Mouse (Mus musculus) CD8-positive naive resting alpha-beta T cell, adult 2 months (primary cell): ENCODE data around the gene Polr3gl.

Experiments used
- DNase-seq, 2 experiments: peaks; one replicate each; pipeline ENCODE4 v3.0.0; 2022; ENCODE audit warnings: low read depth in 2 of 2, low spot score in 2 of 2

Polr3gl gene

DNA sequence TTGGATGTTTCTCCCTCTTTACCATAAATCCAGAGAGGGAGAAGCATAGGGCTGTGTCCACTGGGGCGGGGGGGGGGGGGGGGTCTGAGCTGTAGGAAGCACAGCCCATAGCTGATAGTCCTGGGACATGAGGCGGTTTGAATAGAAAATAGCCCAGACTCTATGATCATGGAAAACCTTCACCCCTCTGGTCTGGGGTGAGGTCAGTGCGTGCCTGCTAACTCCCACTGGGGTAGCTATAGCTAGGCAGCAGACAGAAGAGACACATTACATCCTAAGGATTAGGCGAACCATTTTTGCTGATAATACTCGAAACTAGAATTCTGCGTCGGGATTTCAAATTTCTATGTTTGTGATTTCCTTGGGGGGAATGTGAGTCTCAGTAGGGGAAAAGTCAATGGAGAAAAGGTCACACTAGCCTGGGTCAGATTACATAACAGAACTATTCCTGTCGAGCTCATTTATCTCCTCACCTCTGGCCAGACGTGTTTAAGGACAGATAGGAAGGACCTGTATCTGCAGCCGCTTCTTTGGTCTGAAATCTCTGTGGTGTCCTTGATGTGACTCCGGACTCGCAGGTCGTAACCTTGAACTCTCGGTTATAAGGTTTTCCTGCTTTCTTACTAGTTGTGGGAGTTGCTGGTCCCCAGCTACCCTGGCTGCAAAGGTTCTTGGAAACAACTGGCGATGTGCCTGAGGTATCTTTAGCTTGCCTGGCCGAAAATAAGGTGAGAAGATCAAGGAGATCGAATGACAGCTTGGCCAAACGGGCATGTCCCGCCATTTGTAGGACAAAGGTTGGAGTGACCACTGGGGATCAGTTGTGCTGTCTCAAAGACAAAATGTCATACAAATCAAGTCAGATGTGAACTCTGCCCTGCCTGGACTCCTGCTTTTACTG, 20.1 kb downstream of the Polr3gl start:
- DNase-seq, result no peak

DNA sequence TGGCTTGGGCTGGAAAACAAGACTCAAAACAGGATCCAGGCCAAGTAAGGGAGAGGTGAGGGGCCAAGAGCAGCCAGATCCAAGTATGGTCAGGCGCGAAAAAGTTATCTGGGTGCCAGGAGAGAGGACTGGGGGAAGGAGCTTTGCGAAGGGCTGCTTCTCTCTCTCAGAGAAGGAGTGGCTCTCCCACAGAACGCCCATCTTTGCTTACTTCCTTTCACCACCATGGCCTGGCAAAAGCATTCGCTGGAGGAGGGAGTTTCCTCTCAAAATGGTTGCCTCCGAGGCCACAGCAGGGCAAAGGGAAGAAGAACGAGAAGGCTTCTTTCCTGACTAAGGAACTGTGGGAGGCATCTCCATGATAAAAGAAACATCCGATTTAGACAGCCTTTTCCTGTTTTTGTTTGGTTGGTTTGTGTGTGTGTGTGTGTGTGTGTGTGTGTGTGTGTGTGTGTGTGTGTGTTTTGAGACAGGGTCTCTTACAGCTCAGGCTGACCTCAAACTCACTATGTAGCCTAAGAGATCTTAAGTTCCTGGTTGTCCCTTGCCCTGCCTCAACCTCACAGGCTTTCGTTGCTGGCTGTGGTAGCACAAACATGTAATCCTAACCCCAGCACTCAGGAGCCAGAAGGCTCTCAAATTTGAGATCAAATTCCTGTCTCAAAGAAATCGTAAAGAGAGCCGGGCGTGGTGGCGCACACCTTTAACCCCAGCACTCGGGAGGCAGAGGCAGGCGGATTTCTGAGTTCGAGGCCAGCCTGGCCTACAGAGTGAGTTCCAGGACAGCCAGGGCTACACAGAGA, 21.9 kb downstream of the Polr3gl start:
- DNase-seq, result no peak

DNA sequence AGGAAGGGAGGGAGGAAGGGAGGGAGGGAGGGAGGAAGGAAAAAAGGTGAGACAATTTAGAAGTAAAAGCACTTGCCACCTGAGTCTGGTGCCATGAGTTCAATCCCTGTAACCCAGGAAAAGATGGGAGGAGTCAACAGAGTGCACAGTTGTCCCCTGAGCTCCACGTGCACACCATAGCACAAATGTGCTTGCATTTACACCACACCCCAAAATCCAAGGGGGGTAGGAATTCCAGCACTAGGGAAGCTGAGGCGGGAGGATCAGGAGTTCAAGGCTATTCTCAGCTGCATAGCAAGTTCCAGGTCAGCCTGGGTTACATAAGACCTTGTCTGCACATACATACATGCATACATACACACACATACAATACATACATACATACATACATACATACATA, 22.6 kb downstream of the Polr3gl start:
- DNase-seq, result no peak

DNA sequence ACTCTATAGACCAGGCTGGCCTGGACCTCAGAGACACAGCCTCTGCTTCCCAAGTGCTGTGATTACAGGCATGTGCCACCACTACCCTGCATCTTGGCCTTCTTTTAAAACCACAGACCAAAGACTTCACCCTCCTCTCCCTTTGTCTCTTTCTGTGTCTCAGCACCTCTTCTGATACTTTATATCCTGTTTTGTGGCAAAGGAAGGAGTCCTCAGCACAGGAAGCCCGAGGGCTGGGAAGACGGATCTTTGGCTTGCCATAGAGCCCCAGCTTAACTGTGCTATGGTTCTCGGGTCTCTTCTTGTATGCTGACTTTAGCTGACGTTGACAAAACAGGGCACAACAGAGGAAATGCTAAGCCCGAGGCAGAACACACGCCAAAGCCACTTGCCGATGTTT, 23.3 kb downstream of the Polr3gl start:
- DNase-seq, result no peak

DNA sequence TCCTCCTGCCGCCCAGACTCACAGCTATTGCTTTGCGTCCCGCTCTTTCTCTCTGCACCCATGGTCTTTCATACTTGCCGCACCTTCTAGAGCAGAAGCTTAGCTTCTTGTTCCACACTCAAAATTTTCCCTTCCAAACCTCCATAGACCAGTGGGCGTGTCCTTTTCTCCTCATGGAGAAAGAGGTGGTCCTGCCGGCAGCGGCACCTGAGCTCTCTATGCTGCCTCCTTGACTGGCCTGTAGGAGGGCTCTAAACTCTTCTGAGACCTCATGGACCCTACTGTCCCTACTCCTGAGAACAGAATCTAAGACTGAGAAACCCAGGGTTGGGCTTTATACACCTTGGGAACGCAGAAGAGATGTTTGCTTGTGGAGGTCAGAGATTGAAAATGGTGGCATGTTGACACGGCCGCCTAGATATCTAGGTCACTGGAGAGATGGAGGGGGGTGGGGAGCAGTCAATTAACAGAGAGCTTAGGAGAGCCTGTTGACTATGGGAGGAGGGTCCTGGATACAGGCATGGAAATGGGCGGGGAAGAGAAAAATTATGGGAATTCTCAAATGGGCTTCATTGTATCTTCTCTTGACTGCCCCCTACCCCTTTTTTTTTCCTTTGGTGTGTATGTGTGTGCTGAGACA, 23.9 kb downstream of the Polr3gl start:
- no peak for DNase-seq

DNA sequence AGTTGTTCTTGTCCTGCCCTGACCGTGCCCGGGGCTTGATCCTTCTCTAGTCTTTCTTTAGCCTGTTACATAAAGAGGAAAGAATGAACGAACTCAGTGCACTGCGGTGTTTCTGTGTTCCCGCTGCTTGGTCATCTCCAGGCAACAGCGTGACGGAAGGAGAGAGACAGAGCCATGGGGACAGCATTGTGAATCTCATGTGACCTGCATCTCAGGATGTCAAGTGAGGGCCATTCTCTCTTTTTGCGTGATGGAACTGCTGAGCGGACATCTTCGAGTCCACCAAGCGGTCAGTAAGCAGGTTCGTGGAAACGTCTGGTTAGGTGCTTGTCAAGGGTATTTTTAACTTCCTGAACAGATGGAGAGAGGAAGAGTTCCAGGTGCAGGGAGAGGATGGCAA, 24.5 kb downstream of the Polr3gl start:
- DNase-seq, result no peak

DNA sequence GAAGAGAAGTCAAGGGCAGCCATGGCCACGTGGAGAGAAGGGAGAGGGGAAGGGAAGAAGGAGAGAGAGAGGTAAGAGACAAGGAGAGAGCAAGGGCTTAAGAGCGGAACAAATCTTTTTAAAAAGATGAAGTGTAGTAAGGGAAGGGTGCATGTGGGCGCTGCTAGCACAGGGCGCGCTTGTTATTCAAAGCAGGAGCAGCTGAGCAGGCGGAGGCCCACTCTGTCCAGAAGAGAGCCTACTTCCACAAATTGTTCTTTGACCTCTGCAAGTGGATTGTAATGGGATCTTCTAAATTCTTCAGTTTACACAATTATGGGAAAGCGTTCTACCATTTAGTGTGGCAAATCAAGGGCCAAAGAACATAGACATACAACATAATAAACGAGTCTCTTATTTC, 25.4 kb downstream of the Polr3gl start:
- no peak for DNase-seq

DNA sequence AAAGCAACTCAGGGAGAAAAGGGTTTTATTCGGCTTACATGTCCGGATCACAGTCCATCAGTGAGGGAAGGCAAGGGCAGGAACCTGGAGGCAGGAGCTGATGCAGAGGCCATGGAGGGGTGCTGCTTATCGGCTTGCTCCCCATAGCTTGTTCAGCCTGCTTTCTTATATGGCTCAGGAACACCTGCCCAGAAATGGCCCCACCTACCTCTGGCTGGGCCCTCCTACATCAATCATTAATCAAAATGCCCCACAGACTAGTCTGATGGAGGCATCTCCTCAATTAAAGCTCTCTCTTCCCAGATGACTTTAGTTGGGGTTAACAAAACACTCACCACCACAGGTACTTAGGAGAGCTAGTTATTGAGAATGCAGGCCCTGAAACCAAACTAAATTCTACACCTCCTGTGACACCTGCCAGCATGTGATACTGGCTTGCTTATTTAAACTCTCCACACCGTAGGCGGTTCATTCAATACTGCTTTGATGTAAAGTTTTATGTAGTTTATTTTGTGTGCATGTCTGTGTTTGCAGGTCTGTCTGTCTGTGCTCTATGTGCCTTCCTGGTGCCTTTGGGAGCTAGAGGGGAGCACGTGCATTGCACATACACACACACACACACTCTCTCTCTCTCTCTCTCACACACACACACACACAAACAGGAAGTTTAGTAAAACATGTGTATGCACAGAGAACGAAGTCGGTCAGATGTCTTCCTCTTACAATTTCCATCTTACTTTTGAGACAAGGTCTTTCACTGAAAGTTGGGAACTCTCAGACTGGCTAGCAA, 27.1 kb downstream of the Polr3gl start:
- no peak for DNase-seq

DNA sequence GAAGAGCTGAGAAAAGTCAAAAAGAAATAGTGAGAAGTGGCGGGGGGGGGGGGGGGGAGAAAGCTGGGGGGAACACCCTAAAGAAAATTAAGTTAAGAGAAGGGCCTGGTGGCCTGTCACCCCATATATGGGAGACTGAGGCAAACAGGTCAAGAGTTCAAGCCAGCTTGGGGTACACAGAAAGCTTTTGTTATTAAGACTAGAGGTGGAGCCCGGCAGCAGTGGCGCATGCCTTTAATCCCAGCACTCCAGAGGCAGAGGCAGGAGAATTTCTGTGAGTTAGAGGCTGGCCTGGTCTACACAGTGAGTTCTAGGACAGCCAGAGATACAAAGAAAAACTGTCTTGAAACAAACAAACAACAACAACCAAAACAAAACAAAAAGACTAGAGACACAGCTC, 28.9 kb downstream of the Polr3gl start:
- DNase-seq, result no peak

DNA sequence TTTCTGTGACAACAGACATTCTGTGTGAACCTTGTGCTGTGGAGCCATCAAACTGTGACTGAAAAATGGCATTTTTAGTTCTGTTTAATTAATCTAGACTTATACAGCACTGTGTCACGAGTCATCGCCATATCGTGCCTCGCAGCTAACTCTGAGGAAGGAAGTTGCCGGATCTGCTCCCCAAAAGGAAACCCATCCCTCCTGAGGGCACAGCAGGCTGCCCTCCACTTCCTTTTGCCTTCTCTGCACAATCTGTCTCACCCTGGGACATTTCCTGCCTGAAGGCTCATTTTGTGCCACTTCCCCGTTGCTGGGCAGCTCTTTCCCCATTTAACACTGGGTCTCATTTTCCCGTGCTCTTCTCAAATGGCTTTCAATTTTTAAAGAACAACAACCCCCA, 29.3 kb downstream of the Polr3gl start:
- peak; percentile 41 to 60 for DNase-seq

DNA sequence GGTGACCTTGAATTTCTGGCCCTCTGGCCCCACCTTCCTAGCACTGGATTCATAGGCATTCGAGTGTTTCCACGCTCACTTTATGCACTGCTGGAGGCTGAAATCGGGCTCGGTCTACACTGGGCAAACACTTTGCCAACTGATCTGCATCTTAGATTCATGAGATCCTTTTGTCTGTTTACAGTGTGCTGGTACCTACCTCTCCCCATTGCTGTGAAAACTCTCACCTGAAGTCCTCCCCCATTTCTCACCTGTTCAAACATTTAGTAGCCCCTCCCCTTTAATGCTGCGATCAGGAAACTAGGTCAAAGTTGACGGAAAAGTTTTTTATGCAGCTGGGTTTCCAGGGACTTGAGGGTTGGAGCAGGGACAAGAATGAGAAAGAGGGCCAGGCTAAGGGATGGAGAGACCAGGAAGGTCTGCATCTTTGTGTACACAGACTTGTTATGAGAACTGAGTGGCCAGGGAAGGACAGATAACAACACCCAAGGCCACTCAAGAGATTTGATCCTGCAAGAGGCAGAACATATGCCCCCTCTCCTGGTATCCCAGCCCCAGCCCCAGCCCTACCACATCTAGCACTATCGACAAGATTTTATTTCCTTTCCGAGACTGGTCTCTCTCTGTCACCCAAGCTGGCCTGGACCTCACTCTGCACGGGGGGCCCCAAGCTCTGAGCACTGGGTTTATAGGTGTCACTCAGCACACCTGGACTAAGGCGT, 29.9 kb downstream of the Polr3gl start:
- DNase-seq, result no peak

DNA sequence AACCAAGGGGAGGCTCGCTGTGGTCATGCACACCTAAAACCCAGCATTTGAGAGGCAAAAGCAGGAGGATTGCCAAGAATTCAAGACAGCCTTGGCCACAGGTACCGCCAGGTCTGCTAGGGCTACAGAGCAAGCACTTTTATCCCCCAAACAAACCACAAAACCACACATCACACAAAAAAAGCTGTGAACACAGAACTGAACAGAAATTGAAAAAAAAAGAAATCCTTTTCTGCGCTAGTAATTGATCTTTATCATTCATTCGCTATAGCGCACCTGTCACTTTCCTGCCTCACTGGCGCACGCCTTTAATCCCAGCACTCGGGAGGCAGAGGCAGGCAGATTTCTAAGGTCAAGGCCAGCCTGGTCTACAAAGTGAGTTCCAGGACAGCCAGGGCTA, 30.7 kb downstream of the Polr3gl start:
- peak; percentile 43 to 57 for DNase-seq

DNA sequence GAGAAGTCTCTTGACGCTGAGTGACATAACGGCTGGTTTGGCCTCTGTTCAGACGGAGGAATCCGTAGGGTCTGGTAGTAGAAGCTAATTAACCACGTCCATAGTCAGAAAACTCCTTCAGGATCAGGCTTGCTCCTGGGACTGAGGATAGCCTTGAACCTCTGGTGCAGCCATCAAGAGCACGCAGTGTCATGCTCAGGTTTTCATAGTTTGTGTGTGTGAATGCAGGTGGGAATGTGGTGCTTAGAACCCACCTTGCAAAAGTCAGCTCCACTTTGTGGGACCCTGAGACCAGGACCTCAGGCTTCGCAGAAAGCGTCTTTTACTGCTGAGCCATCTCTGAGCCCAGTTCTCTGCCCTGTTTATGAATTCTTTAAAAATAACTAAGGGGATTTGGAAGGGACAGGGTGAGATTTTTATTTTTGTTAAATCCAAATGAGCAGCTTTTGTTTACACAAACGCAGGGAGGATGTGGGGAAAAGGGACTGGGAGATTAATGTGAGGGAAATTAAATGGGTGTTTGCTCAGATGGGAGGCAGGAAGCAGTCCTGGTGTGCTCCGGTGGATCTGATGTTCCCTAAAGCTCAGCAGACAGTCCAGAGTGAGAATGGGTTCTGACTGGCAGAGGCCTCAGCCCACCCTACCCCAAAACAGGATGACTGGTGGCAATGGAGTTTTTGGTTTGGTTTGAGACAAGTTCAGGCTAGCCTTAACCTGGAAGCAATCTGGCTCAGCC, 31.9 kb downstream of the Polr3gl start:
- no peak for DNase-seq

DNA sequence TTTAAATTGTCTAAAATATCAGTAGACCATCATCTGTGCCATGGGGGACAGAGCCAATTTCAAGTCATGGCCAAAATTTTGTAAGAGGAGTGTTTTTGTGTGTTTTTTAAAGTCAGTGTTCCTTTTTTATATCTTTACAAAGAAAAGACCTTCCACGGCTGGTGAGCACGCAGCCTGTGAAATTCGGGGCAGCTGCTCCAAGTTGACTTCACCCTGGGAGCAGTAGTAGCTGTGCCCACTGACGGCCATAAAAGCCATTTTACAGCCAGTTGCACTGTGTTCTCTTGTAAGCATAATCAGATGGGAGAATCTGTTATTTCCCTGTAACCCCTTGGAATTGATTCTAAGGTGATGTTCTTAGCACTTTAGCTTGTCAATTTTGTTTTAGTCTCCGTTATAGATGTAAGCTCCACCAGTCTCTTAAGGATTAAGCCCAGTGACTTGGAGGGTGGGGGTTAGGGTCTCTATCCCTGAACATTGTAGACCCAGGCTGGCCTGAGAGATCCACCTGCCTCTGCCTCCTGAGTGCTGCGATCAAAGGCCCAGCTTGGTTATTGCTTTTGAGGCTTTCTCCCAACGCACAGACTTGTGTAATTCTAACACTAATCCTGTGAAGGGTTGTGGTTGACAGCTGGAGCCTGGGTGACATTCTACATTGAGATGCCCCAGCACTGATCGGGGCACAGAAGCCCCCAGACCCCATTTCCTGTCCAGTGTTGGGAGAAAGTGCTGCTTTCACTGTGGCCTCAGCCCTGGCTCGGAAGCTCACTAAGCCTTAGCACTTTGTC, 32.9 kb downstream of the Polr3gl start:
- no peak for DNase-seq

DNA sequence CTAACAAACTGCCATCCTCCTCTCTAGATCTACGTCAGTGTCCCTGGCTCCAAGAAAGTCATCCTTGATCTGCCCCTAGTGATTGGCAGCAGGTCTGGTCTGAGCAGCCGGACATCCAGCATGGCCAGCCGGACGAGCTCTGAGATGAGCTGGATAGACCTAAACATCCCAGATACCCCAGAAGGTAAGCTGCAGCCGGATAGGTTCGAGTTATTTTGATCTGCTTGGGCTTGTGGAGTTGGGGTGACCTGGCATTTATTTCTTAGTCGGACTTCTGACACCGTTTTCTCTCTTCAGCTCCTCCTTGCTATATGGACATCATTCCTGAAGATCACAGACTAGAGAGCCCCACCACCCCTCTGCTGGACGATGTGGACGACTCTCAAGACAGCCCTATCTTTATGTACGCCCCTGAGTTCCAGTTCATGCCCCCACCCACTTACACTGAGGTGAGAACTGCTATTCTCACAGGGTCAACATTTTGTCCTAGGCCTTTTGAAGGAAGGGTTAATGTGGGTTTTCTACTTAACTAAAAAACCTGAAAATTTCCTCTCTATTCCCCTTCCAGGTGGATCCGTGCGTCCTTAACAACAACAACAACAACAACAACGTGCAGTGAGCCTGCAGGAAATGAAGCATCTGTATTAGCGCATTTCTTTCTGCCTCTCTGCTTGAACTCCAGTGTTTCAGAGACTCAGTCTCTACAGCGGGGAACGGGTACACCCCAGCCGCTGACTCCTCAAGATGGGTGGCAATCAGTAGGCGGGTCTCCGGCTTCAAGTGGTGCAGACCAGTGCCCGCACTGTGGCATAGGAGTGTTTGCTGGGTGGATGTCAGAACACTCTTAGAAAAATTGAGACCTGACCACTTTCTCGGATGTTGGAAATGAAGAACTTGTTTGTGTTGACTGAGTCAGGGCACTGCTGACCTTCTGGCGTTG, 33.8 kb downstream of the Polr3gl start:
- no peak for DNase-seq

DNA sequence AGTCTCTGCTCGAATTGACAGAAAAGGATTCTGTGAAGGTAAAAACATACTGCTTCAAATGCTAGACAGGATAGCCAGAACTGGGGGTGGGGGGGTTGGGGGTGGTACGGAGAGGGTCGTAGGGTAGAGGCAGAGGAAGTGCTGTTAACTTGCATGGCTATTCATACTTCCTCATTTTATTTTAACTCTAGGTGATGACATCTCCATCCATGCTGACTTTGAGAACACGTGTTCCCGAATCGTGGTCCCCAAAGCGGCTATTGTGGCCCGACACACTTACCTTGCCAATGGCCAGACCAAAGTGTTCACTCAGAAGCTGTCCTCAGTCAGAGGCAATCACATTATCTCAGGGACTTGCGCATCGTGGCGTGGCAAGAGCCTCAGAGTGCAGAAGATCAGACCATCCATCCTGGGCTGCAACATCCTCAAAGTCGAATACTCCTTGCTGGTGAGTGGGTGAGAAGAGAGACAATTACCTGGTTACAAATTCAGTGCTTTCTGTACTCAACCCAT, 34.5 kb downstream of the Polr3gl start:
- DNase-seq, result no peak

DNA sequence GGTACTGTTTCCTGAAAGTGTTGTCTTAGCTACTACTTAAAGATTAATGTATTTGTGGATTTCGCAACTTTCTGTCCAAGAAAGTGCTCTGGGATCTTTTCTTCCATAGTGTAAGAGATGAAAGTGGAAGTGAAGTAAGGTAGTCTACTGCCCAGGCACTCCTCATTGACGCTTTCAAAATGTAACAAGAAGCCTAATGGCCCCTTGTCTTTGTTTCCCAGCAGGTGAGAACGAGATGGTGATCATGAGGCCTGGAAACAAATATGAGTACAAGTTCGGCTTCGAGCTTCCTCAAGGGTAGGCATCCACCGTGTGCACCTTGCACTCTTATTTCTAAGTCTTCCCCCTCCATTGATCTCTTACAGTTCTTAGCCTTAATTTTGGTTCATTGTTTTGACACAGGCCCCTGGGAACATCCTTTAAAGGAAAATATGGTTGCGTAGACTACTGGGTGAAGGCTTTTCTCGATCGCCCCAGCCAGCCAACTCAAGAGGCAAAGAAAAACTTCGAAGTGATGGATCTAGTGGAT, 35.2 kb downstream of the Polr3gl start:
- no peak for DNase-seq
